Mouse (Mus musculus) lung, embryonic 16.5 days (tissue): ENCODE data around the gene Fbxo6. TPM values are rescaled to one million over a fixed set of nuclear protein-coding genes. Genes with fewer than 3 reads are reported as not detected.

Experiments used
- ATAC-seq: fragments of 200-750 bp; cut with Nextera tagmentation; 2 replicates; pipeline ENCODE4 v1.8.0; 2017; ENCODE audit warnings: low read depth, mild to moderate bottlenecking, moderate library complexity
- H3K27ac ChIP-seq: fragments of 300-500 bp; sonication (generic); 2 replicates; pipeline ENCODE4 v1.5.1; 2014; ENCODE audit warnings: mild to moderate bottlenecking, control low read depth, low read length
- H3K27me3 ChIP-seq: fragments of 300-500 bp; sonication (generic); 2 replicates; pipeline ENCODE4 v1.6.1; 2014; ENCODE audit warnings: low read depth, low read length, mixed read lengths; ENCODE audit not compliant: control insufficient read depth, insufficient read depth
- H3K36me3 ChIP-seq: fragments of 300-500 bp; sonication (generic); 2 replicates; pipeline ENCODE4 v1.6.1; 2014; ENCODE audit warnings: low read length; ENCODE audit not compliant: control insufficient read depth, insufficient read depth
- H3K4me1 ChIP-seq: fragments of 300-500 bp; sonication (generic); replicated peaks from 2 replicates; pipeline ENCODE4 v1.6.1; 2014; ENCODE audit warnings: low read length, mixed read lengths; ENCODE audit not compliant: control insufficient read depth, insufficient read depth
- H3K4me2 ChIP-seq: fragments of 300-500 bp; sonication (generic); 2 replicates; pipeline ENCODE4 v1.6.1; 2014; ENCODE audit warnings: low read depth, low read length, control low read depth
- H3K4me3 ChIP-seq: fragments of 300-500 bp; sonication (generic); 2 replicates; pipeline ENCODE4 v1.5.1; 2014; ENCODE audit warnings: mild to moderate bottlenecking, low read length, control low read depth
- H3K9ac ChIP-seq: fragments of 300-500 bp; sonication (generic); 2 replicates; pipeline ENCODE4 v1.6.1; 2014; ENCODE audit warnings: low read length, control low read depth
- H3K9me3 ChIP-seq: fragments of 300-500 bp; sonication (generic); 2 replicates; pipeline ENCODE4 v1.6.1; 2016; ENCODE audit warnings: low read length; ENCODE audit not compliant: control insufficient read depth
- WGBS: fragments of 180-500 bp; shearing (Covaris S2); extraction: QIAGEN DNeasy Blood & Tissue Kit; methylation state at CpG from one replicate; pipeline ENCODE4 v1.1.7; 2014; 5-methylcytosine and 5-hydroxymethylcytosine counted together
- polyA plus RNA-seq: library from polyadenylated mRNA; unstranded; fragments of >200 nt; fragmentation: Nextera tagmentation; extraction: Ambion mirVana; gene quantifications from 2 replicates; pipeline ENCODE4 v1.2.1, GENCODE M21; 2015

The Fbxo6 gene
- polyA plus RNA-seq, 1 experiment from 2014 or later = 13.7 TPM

GRCm38 (mm10) chr4:148137503-148137902 lies 14.4 kb downstream of the Fbxo6 start:
- no peaks in the 10 kb centered on the region for H3K9me3 ChIP-seq
- WGBS = 67% methylated on average over 8 of the region's 8 CpGs
- H3K36me3 ChIP-seq = no peaks in the 10 kb centered on the region
- H3K9ac ChIP-seq = no peak overlapping the region
- no peak overlapping the region for H3K4me2 ChIP-seq
- no peak for ATAC-seq
- no peaks in the 10 kb centered on the region for H3K27me3 ChIP-seq
- H3K4me3 ChIP-seq = no peak overlapping the region
- no peaks in the 10 kb centered on the region for H3K4me1 ChIP-seq
- no peak overlapping the region for H3K27ac ChIP-seq

GRCm38 (mm10) chr4:148134988-148135387 lies 17.0 kb downstream of the Fbxo6 start:
- H3K27me3 ChIP-seq = peaks cover 21% of the 10 kb centered on the region
- no peak for ATAC-seq
- 61% methylated on average over 8 of the region's 8 CpGs for WGBS

DNA sequence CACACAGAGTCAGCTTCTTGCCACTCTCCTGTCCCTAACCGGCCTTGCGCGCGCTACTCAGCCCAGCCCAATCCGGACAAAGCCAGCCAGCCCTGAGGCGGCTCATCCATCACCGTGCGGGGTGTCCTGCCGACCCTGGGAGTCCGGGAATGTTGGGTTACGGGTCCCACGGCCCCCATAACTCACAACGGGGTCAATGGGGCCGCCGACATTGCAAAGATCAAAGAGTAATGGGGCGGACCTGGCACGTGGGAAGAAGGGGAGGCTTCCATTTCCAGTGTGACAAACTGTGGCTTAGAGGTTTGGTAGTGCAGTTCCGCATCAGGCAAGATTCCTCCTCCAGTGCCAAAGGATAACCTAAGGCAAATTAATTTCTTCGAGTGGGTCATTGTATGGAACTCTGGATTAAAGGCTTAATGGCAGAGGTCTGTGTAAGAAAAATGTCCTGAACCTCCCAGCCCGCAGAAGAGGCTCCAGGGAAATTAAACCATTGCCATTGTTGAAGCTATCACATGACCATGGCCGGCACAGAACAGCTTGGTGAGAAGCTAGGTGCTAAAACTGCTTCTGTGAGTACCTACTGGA lies 20.4 kb downstream of the Fbxo6 start:
- H3K9me3 ChIP-seq = no peaks in the 10 kb centered on the region
- peak overlapping the region; percentile 51 for H3K9ac ChIP-seq
- H3K36me3 ChIP-seq = no peaks in the 10 kb centered on the region
- H3K27ac ChIP-seq = no peak overlapping the region
- H3K4me3 ChIP-seq = peak overlapping the region; percentile 71
- no peak for ATAC-seq
- peak overlapping the region; percentile 98 for H3K4me2 ChIP-seq
- 2% methylated on average over 21 of the region's 21 CpGs for WGBS
- peaks cover 12% of the 10 kb centered on the region for H3K4me1 ChIP-seq
- peaks cover 36% of the 10 kb centered on the region for H3K27me3 ChIP-seq

More at GRCm38 (mm10) chr4:148134988-148135387, 17.0 kb downstream of the Fbxo6 start:
- H3K27ac ChIP-seq = no peak overlapping the region
- H3K4me3 ChIP-seq = no peak overlapping the region
- H3K4me2 ChIP-seq = no peak overlapping the region
- no peak overlapping the region for H3K9ac ChIP-seq
- no peaks in the 10 kb centered on the region for H3K36me3 ChIP-seq
- H3K9me3 ChIP-seq = no peaks in the 10 kb centered on the region
- H3K4me1 ChIP-seq = peaks cover 11% of the 10 kb centered on the region

DNA sequence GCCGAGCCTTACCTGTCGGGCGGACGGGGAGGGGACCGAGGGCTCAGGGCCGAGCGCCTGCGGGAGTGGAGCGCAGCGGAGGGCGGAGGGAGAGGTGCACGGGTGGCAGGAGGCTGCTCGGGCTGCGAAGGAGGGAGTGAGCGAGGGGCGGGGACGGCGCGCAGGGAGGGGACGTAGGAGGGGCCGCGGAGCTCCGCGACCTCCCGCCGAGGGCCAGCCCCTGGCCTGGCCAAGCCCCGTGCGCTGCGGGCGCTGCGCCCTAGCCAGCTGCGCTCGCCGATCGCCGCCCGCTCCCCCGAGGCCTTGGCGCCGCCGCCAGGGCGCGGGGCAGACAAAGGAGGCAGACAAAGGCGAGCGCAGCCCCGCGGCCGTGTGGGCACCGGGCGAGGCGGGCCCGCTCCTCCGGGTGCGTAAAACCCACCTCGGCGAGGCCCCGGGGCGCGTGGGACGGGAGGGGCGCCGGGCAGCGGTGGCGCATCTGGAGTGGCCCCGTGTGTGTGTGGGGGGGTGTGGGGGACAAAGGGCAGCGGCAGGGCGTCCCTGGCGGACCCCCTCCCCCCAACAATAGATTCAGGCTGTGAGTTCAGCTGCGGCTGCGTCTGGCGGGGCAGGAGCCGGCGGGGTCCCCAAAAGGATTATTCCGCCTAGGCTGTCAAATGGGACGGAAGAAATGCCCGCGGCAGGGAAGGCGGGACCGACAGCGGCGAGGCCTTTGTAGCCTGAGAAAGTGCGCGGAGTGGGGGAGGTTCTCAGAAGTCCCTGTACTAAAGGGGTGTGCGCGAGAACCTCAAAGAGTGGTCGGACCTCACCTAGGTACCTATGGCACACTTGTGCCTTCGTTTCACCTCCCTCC lies 21.2 kb downstream of the Fbxo6 start, which contains the start of gene Draxin:
Gene Draxin, minus strand, starts transcription at position 138 of the 853 bp plus-strand sequence.
- Histone ChIP-seq H3K27ac (no peak within 1 kb of the TSS), H3K27me3 (peaks cover 36% of the 10 kb centered on the region), H3K36me3 (no peaks in the 10 kb centered on the region), H3K4me3 (peak within 1 kb of the TSS; percentile 71), H3K9ac (peak within 1 kb of the TSS; percentile 79), H3K4me1 (peaks cover 12% of the 10 kb centered on the region), H3K4me2 (peak within 1 kb of the TSS; percentile 98), H3K9me3 (no peaks in the 10 kb centered on the region)
- peak; percentile 96 for ATAC-seq
- WGBS = under 1% methylated on average over 71 of the region's 87 CpGs

GRCm38 (mm10) chr4:148130133-148130532 lies 21.8 kb downstream of the Fbxo6 start, which contains the start of gene Mad2l2:
TSS of gene Mad2l2 (plus strand) at chr4:148130384.
- Histone ChIP-seq H3K4me2 (peak within 1 kb of the TSS; percentile 98), H3K27ac (no peak within 1 kb of the TSS), H3K27me3 (peaks cover 36% of the 10 kb centered on the region), H3K4me1 (peaks cover 12% of the 10 kb centered on the region), H3K36me3 (no peaks in the 10 kb centered on the region), H3K4me3 (peak within 1 kb of the TSS; percentile 71), H3K9me3 (no peaks in the 10 kb centered on the region), H3K9ac (peak within 1 kb of the TSS; percentile 79)
- no peak for ATAC-seq
- 1% methylated on average over 18 of the region's 18 CpGs for WGBS

- WGBS = 52% methylated on average over 2 of the region's 2 CpGs
- Histone ChIP-seq H3K36me3 (no peaks in the 10 kb centered on the region), H3K27ac (no peak overlapping the region), H3K4me2 (no peak overlapping the region), H3K4me3 (no peak overlapping the region), H3K9ac (no peak overlapping the region), H3K27me3 (peaks cover 36% of the 10 kb centered on the region), H3K4me1 (peaks cover 12% of the 10 kb centered on the region), H3K9me3 (no peaks in the 10 kb centered on the region)
- no peak for ATAC-seq
Measured at GRCm38 (mm10) chr4:148128672-148129071, 23.3 kb downstream of the Fbxo6 start.

GRCm38 (mm10) chr4:148128241-148128640 lies 23.7 kb downstream of the Fbxo6 start:
- no peak overlapping the region for H3K4me3 ChIP-seq
- H3K4me2 ChIP-seq = no peak overlapping the region
- H3K27ac ChIP-seq = no peak overlapping the region
- WGBS = 59% methylated on average over 1 of the region's 1 CpGs
- H3K36me3 ChIP-seq = no peaks in the 10 kb centered on the region
- ATAC-seq = no peak
- peaks cover 12% of the 10 kb centered on the region for H3K4me1 ChIP-seq
- H3K9ac ChIP-seq = no peak overlapping the region
- peaks cover 36% of the 10 kb centered on the region for H3K27me3 ChIP-seq
- no peaks in the 10 kb centered on the region for H3K9me3 ChIP-seq

GRCm38 (mm10) chr4:148122694-148123066 lies 29.3 kb downstream of the Fbxo6 start:
- Histone ChIP-seq H3K27ac (no peak overlapping the region), H3K9ac (no peak overlapping the region), H3K27me3 (peaks cover 2% of the 10 kb centered on the region; the same call in 1 of the 2 replicates), H3K4me2 (no peak overlapping the region), H3K4me1 (no peaks in the 10 kb centered on the region), H3K9me3 (no peaks in the 10 kb centered on the region), H3K4me3 (no peak overlapping the region), H3K36me3 (no peaks in the 10 kb centered on the region)
- no peak for ATAC-seq
- WGBS = 72% methylated on average over 3 of the region's 3 CpGs

GRCm38 (mm10) chr4:148121982-148122693 lies 29.8 kb downstream of the Fbxo6 start:
- WGBS = 18% methylated on average over 6 of the region's 6 CpGs
- no peaks in the 10 kb centered on the region for H3K4me1 ChIP-seq
- no peak overlapping the region for H3K4me3 ChIP-seq
- no peak overlapping the region for H3K9ac ChIP-seq
- H3K27ac ChIP-seq = no peak overlapping the region
- ATAC-seq = no peak
- H3K9me3 ChIP-seq = no peaks in the 10 kb centered on the region
- H3K4me2 ChIP-seq = no peak overlapping the region
- H3K27me3 ChIP-seq = no peaks in the 10 kb centered on the region; the same call in 1 of the 2 replicates
- H3K36me3 ChIP-seq = no peaks in the 10 kb centered on the region
